Mouse (Mus musculus) heart, adult 9 months (tissue): ENCODE results near the gene Vps37c.
A peak's percentile ranks its signal among the peaks of the same experiment; 100 is the strongest.

Experiments used
- DNase-seq, 2 experiments: peaks; one replicate each; pipeline ENCODE4 v3.0.0; 2022; ENCODE audit warnings: low spot score in 2 of 2

Vps37c gene

DNA sequence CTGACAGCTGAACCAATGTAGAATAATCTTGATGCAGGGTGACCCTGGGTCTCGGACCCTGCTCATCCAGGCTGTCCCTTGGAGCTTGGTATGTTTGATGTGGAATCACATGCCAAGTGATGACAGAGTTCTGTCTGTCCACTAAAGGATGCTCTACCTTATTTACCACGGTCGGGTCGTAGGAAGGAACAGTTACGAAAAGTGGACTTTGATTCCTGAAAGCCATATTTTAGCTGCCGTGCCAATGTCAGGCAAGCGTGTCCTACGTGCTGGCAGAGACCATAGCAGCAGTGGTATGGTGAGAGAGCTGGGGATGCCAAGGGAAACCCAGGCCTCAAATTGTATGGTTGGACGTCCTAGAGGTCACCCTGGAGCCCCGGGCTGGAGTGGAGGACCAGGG is 25.0 kb downstream of the Vps37c start:
- no peak for DNase-seq

DNA sequence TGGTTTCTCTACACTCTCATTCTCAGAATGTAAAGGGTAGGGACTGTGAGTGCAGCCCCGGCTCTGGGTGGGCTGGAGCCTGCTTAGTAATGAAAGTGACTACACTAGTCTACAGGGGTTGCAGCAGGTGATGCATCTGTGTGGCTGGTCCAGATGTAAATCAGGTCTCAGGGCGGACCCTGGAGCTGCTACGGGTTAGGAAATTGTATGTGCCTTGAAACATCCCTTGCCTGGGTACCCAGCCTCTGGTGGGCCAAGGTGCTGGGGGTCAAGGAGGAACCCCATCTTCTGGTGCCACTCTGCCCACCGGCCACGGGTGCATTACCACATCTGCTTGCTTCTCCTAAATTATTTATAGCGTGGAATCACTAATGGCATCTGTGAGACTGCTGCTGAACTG is 25.6 kb downstream of the Vps37c start:
- DNase-seq: no peak

DNA sequence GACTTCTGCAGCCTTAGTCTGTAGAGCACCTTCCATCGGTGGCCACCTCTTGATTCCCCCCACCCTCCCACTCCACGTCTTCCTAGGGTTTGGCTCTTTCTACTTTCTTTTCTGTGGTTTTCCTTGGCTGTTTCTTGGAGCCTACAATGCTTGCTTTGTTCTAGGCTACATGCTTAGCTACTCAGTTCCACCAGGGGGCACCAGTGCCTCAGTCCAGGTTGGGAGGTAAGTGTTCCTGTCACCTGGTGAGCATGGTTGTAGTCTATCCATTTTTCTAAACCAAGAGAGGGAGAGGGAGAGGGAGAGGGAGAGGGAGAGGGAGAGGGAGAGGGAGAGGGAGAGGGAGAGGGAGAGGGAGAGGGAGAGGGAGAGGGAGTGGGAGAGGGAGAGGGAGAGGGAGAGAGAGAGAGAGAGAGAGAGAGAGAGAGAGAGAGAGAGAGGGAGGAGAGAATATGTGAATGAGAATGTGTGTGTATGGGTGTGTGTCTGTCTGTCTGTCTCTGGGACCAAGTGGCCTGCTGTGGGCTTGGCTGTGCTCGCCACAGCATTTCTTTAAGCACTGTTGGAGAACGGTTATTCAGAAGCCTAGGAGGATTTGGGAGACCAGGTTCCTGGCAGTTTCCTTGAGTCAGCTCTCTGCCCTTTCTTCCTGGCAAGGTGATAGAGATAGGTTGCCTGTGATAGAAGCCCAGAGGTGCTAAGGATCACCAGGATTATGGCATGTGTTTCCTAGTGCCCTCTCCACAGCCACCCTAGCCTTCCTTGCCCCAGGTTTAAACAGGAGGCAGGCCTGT is 26.3 kb downstream of the Vps37c start:
- DNase-seq: peak in 1 of 2 experiments; percentile 29

DNA sequence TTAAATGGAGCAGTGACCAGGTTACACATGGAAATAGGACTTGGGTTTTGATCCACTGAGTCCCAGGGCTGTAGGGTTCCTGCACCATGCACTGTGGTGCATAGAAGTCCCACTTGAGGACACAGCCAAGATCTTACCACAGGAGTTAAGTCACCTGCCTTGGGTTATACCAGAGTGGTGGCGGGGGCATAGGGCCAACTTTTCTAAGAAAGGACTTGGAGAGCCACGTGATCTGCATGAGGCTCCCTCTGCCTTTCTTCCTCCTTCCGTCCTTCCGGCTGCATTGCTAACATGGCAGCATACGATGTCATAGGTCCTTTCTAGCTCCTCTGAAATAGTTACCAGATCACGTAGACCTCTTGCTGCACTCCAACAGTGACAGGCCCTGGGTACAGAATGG is 26.9 kb downstream of the Vps37c start:
- DNase-seq: no peak

DNA sequence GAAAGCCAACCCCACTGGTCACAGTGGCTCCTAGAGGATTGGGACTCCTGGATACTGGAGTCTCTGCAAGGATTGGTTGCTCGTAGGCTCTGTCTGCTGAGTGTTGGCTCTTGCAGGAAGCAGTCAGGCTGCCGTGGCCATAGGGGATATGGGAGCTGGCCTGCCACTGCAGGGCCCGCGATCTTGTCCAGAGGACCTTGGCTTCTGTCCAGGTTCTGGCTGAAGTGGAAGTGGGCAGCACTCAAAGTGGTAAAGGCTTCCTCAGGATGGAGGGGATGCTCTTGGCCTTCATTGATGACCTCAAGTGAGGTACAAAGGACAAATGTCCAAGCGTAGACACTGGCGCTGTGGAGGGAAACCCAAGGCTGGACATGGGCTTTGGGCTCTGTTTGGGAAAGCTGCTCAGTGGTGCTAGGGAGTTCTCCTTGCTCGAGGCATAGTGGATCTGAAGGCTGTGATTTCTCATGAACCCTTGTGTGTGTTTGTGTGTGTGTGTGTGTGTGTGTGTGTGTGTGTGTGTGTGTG is 29.8 kb downstream of the Vps37c start:
- no peak for DNase-seq

DNA sequence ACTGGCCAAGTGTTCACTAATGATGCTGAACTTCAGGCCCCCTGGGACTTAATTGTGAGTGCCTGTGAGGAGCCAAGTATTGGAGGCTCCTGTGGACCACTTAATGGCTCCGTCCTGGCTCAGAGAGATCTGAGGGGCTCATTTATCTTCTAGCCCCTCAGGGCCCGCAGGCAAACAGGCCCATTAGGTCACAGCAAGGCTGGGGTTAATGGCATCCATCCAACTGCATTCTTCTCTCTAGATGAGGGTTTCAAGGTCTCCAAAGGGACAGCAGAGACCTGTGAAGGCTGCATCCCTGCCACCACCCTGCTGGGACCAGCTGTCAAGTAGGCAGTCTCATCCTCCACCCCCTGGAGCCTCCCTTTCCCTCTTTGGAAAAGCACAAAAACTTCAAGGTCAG is 31.2 kb downstream of the Vps37c start:
- DNase-seq: no peak

DNA sequence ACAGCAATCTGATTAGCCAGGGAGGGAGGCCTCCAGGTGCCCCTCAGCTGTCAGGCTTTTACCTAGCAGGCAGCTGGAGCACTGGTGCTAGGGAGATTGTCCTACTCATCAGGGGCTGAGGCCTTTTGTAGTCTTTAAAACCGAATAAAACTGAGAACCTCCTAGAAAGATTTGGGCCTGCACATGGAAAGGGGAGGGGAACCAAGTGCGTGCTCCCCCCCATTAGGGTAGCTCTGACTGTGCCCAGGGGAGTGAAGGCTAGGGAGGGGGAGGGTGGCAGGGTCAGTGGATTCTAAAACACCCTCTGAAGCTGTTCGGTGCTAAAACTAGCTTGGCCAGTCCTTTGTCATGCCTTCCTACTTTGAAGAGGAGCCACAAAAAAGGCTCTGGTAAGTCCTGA is 32.0 kb downstream of the Vps37c start:
- no peak for DNase-seq

DNA sequence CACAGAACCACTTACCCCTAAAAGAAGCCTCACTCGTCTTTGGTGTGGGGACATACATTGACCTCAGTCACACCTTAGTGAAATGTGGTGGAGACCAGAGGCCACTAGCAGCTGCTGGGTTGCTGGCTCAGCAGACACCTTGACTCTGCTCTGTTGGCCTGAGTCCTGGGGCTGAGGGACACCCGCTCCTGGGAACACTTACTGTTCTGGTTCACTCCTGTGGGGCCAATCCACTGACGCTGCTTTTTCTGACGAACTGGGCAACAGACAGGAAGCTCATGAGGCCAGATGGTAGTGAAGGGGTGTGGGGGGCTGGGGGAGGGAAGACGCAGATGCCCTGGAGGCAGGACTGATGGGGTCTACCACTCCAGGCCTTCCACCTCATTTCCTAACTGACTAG is 32.5 kb downstream of the Vps37c start:
- DNase-seq: no peak

DNA sequence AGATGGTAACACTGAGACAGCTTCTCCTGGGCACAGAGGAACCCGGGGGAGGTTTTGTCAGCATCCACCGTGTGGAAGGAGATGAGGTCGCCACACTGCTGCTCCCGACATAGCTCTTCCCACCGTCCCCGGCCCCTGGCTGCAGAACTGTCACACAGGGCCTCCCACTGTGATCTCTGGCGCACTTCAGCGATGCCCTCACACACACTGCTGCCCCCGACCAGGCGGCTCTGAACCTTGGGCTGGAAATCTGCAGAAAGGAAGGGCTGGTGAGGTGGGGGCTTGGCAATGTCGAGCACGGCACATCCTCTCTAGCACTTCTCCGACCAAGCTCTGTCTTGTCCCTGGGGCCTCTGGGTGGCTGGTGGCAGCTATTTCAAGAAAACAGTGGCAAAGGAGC is 34.5 kb downstream of the Vps37c start:
- no peak for DNase-seq

DNA sequence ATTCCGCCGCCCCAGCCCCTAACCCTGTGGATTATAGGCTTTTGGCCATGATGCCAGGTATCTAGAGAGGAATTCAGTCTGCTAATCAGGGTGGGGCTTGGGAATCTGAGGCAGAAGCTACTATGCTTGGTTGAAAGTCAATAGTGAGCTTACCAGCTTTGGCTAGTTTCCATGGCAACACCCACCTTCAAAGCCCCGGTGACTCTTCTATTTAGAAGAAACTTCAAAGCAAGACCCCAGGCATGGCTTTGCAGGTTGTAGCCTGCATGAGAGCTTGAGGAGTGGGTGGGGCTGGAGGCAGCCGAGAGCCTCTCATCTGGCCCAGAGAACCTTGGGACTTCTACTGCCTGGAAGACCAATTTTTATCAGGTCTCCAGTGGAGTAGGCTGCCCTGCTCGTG is 35.1 kb downstream of the Vps37c start:
- DNase-seq: no peak

DNA sequence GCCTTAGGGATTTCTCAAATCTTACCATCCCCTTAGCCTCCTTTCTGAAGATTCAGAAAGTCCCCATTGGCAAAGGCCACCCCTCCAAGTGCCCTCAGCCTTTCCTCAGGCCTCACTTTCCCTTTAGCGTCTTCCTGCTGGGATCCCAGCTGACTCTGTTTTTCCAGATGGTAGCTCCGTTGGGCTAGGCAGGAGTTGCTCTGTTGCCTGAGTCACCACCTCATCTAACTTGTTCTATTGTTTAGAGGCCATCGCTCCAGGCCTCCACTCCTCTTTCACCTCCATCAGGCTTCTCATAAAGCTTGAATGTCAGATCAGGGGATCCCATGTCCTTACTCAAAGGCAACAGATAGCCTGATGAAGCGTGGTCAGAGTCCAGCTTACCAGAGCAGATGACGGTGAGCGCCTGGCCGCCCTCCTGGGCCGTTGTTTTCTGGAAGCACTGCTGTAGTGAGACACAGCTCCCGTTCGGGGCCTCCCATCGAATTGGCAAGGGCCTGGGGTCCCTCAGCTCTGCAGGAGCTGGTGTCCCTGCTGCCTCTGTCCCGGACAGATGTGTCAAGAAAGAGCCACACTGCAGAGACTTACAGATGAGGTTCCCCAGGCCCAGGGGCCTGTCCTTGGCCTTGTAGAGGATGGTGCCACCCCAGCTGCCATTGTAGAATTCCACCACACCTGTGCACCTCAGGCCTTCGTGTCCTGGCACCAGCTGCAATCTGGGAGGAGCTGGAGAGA is 36.3 kb downstream of the Vps37c start:
- no peak for DNase-seq

DNA sequence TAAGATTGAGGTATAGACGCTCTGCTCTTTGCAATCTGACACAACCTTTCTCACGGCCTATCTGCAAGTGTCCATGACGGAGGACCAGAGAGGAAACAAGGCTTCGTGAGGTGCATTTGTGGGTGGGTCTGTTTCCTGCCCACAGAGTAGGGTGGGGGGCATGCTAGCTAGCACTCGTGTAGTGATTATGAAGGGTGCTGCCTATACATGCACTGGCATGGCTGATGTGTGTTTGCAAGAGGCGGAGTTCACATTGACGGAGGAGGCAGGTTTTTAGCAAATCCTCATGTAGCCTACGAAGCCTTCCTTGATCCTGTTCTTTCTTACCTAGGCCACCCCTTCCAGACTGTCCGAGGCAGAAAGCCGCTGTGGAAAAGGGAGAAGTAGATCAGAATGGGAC is 41.4 kb downstream of the Vps37c start:
- DNase-seq: no peak

DNA sequence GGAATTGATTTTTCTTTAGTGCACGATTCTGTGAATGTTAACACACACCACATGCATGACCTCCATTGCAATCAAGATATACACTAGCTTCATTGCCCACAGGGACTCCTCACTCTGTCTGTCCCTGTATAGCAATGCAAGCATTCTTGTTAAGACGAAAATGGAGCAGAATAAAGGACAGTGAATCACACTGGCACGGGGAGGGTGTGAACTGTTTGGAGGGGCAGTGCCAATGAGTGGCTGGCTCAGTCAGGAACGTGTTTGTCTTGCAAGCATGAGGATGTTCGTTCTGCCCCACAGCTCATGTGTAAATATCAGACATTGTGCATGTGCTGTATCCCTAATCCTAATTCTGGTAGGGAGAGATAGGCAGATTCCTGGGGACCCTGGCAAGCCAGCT is 41.9 kb downstream of the Vps37c start:
- DNase-seq: no peak

DNA sequence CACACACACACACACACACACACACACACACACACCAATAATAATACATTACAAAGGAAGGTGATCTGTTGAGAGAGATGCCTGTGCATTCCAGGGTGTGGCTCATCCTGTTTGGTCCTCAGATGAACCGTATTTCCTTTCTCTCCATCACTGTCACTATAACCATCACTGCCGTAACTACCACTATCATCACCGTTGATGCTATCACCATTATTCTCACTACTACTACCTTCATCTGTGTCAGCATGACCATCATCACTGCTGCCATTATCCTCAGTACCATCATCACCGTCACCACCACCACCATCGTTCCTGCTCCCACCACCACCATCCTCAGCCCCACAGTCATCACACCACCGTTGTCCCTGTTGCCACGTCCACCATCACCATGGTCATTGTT is 43.4 kb downstream of the Vps37c start:
- DNase-seq: no peak

DNA sequence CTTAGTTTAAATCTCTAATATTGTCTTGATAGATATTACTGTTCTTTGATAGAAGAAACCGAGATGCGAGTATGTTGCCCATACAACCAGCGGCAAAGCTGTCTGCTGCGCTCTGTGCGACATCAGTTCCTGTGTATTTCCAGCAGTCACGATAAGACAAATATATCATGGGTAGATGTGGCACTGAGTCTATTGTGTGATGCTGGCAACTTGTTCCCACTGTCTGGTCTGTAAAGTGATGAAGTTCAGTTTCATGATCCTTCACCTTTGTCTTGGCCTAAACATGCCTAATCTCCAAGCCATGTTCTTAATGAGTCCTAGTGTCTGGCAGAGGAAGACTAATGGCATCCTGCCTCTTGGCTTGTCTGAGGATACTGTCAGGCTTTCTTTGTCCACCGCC is 44.2 kb downstream of the Vps37c start:
- DNase-seq: no peak

DNA sequence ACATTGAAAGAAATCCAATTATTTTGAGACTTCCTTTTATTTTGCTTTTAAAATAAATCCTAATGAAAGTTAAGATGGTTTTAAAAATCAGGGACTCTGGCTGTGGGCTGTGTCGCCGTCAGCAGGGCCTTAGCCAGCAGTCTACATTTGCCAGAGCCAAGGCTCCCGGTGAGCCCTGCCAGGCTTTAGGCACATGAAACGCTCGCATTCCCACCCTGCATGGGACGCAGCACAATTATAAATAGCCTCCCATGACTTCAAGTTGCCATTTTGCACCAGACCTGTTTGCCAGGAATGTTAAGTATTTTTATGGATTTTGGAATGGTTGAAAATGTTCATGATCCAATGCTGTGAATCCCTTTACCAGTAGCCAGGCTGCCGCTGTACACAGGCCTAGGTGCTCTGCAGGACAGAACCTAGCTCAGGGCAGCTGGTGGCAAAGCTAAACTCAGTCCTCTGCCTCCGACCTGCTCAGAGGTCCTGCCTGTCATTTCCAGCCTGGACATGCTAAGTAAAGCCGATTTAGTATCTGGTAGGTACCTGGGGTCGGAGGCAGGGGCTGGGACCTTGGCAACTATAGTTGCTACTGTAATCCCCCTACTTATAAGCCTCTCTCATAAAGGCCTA is 45.1 kb downstream of the Vps37c start:
- DNase-seq: peak in 1 of 2 experiments; percentile 45

DNA sequence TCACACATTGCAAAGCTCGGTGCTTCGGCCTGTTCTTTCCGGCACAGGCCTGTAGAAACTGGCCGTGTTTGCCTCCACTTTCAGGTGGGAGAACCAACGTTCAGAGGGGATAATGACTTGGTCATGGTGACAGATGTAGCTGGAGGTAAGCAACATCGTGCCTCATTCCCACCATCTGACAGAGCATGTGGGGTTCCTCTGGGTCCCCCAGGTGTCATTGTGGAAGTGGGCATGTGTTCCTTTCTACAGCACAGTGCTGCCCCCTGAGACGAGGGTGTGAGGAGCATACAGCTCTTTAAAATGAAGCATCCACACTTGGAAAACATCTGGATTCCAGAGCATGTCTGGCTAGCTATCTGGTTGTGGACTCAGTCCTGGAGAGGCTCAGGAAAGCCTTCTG is 46.0 kb downstream of the Vps37c start:
- no peak for DNase-seq

DNA sequence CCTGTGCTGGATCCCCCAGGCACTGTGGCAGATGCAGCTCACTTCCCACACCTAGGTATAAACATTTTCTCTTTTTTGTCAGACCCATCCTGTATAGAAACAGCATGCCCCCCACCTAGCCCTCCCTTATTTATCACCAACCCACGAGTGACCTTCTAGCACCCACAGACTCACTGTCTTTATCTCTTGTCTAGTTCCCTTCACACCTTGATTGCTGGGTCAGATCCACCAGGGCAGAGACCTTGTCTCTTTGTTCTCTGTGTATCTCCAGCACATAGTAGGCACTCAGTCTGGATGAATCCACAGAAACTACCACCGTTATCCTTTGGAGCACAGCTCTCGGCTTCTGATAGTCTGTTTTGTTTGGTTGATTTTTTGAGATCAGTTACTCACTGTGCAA is 46.5 kb downstream of the Vps37c start:
- DNase-seq: no peak

DNA sequence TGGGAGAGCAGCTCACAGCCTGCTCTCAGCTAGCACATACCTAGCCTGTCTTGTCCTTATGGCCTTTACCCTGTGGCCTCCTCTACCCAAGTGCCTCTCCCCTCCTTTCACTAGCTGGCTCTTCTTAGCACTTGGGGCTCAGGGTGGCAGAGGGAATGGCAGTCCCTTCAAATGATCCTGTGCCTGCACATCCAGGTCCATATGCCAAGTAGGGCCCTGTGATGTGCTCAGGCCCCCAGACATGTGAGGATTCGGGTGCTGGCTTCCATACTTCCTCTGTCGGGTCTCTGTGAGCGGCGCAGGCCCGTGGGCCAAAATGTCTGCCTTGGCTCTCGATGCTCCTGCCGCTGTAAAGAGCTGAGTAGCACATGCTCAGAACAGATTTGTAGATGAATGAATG is 47.3 kb downstream of the Vps37c start:
- no peak for DNase-seq

DNA sequence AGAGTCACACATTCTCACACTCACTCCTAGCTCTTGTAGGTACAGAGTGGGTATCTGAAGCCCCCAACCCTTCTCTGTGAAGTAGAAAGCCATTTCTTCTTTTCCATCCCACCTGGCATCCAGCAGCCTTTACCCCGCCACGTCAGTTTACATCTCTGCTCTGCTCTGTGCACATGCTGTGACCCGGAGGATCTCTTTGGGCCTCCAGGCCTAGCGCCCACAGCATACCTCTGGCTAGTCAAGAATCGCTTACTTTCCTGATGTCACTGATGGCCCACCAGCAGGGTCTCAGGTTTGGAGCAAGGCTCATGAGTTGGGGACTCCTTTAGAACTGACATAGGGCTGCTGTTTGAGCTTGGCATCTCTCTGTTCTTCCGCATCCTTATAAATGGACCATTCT is 49.5 kb downstream of the Vps37c start:
- DNase-seq: no peak

DNA sequence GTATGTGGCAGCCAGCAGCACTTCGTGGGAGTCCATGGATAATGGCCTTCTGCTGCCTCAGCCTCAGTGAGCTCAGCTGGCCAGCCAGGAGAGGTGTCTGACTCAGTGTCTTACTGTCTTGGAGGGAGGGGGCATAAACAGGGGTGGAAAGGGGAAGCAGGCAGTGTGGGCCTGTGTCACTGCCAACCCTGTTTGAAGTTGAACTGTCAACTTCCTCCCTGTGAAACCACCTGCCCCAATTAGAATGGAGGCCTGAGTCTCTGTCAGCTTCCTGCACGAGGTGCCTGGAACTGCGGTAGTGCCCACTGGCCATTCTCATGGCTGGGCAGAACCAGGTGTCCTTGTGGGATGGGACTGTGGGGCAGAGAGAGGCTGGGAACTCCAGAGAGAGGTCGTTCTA is 50.3 kb downstream of the Vps37c start, which contains the start of gene Cd5:
Cd5 (minus strand) TSS at position 192 of the 400 bp plus-strand sequence.
- DNase-seq: no peak

DNA sequence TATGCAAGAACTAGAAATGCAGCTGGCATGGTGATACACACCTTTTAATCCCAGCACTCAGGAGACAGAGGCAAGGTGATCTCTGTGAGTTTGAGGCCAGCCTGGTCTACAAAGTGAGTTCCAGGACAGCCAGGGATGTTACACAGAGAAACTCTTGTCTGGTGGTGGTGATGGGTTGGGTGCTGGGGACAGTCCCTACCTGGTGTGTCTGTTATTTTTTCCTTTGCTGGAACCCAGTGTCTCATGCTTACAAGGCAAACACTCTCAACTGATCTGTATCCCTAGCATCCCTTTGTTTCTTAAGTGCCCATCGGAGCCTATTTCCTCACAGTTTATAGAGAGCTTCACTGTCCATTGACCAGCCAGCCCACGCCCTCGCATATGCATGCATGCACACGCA is 51.4 kb downstream of the Vps37c start:
- no peak for DNase-seq
